Mouse (Mus musculus) heart, embryonic 15.5 days (tissue): ENCODE measurements around the gene Ccdc184. TPM values are rescaled to one million over a fixed set of nuclear protein-coding genes. Genes with fewer than 3 reads are reported as not detected.
A peak's percentile ranks its signal among the peaks of the same experiment; 100 is the strongest.

Experiments used
- ATAC-seq: fragments of 200-750 bp; cut with Nextera tagmentation; replicated peaks from 2 replicates; pipeline ENCODE4 v1.8.0; 2017; ENCODE audit warnings: low read depth, moderate TSS enrichment; ENCODE audit not compliant: insufficient number of reproducible peaks, insufficient read depth, low FRiP score
- H3K27ac ChIP-seq: fragments of 300-500 bp; sonication (generic); 2 replicates; pipeline ENCODE4 v1.5.1; 2015; ENCODE audit warnings: mild to moderate bottlenecking, inconsistent platforms
- H3K27me3 ChIP-seq: fragments of 300-500 bp; sonication (generic); 2 replicates; pipeline ENCODE4 v1.6.1; 2015; ENCODE audit warnings: inconsistent platforms
- H3K36me3 ChIP-seq: fragments of 300-500 bp; sonication (generic); 2 replicates; pipeline ENCODE4 v1.6.1; 2015; ENCODE audit warnings: mild to moderate bottlenecking, inconsistent platforms
- H3K4me1 ChIP-seq: fragments of 300-500 bp; sonication (generic); replicated peaks from 2 replicates; pipeline ENCODE4 v1.6.1; 2015; ENCODE audit warnings: inconsistent platforms
- H3K4me2 ChIP-seq: fragments of 300-500 bp; sonication (generic); 2 replicates; pipeline ENCODE4 v1.6.1; 2015; ENCODE audit warnings: inconsistent platforms, mild to moderate bottlenecking, moderate library complexity
- H3K4me3 ChIP-seq: fragments of 300-500 bp; sonication (generic); 2 replicates; pipeline ENCODE4 v1.5.1; 2015; ENCODE audit warnings: mild to moderate bottlenecking, inconsistent platforms
- H3K9ac ChIP-seq: fragments of 300-500 bp; sonication (generic); 2 replicates; pipeline ENCODE4 v1.6.1; 2015; ENCODE audit warnings: mild to moderate bottlenecking, inconsistent platforms
- H3K9me3 ChIP-seq: fragments of 300-500 bp; sonication (generic); replicated peaks from 2 replicates; pipeline ENCODE4 v1.6.1; 2016; ENCODE audit warnings: inconsistent platforms
- WGBS: fragments of 180-500 bp; shearing (Covaris S2); methylation state at CpG from one replicate; pipeline ENCODE4 v1.1.7; 2015; ENCODE audit warnings: mixed read lengths; 5-methylcytosine and 5-hydroxymethylcytosine counted together
- polyA plus RNA-seq: library from polyadenylated mRNA; unstranded; fragments of >200 nt; fragmentation: Nextera tagmentation; extraction: Ambion mirVana; gene quantifications from 2 replicates; pipeline ENCODE4 v1.2.1, GENCODE M21; 2015

The Ccdc184 gene
- polyA plus RNA-seq, result 1.6 and 1.7 TPM in 2 replicates

DNA sequence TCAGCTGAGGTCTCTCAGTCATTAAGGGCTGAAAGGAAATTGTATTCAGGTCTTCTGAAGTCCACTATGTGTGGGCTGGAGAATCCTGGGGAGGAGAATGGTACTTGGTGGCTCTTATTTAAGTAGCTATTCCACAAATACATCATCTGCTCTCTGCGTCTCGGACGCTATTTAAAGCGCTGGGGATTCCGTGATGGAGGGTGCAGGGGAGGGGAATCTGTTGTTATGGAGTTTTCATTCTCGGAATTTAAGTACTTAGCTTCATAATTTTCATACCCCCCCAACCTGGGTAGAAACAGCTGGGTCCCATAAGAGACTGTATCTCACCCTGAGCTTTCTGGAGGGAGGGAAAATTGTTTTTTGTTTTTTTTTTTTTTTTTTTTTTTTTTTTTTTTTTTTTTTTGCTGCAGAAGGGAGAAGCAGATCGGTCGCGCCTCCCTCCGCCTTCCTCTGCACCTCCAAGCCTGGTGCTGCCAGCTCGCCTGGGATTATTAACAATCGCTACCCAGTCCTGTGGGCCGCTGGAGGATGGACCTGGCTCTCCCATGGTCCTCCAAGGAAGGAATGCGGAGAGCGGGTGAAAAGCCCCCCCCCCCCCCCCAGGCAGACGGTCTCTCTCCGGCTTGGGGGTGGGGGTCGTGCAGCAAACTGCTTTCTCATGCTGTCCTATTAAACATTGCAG, at the start of gene Ccdc184:
Gene Ccdc184, plus strand, starts transcription at position 196 of the 682 bp plus-strand sequence.
- 2% methylated on average over 18 of the region's 18 CpGs for WGBS
- no peak within 1 kb of the TSS for H3K27ac ChIP-seq
- H3K27me3 ChIP-seq, result peaks cover 70% of the 10 kb centered on the region
- peak within 1 kb of the TSS; percentile 56 for H3K4me3 ChIP-seq
- H3K36me3 ChIP-seq, result no peaks in the 10 kb centered on the region
- H3K9ac ChIP-seq, result peak within 1 kb of the TSS; percentile 43
- peak within 1 kb of the TSS; percentile 92 for H3K4me2 ChIP-seq
- peaks cover 22% of the 10 kb centered on the region for H3K4me1 ChIP-seq
- no peak; the same call in 1 of the 2 replicates for ATAC-seq
- H3K9me3 ChIP-seq, result no peaks in the 10 kb centered on the region

DNA sequence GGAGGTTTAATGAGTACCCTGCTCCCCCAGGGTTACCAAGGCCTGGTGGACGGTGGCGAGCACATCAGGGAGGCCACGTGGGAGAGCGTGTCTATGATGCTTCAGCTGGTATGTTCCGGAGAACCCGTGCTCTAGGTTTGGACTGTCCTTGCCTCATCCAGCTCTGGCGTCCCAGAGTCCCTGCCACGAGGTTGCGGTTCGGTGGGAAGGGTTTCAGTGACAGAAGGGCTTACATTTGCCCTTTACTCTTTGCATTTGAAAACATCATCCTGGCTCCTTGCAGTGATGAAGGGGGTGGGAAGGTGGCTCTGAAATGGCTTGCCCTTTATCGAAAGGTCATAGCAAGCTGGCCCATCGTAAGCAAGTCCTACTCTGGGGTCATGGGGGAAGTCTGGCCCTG, 47.6 kb upstream of the Ccdc184 start:
- no peak for ATAC-seq
- no peak overlapping the region for H3K9ac ChIP-seq
- no peak overlapping the region for H3K27ac ChIP-seq
- H3K4me2 ChIP-seq, result no peak overlapping the region
- peaks cover 75% of the 10 kb centered on the region for H3K36me3 ChIP-seq
- H3K4me1 ChIP-seq, result peaks cover 18% of the 10 kb centered on the region
- no peaks in the 10 kb centered on the region for H3K27me3 ChIP-seq
- H3K9me3 ChIP-seq, result no peaks in the 10 kb centered on the region
- no peak overlapping the region for H3K4me3 ChIP-seq
- 84% methylated on average over 12 of the region's 12 CpGs for WGBS

DNA sequence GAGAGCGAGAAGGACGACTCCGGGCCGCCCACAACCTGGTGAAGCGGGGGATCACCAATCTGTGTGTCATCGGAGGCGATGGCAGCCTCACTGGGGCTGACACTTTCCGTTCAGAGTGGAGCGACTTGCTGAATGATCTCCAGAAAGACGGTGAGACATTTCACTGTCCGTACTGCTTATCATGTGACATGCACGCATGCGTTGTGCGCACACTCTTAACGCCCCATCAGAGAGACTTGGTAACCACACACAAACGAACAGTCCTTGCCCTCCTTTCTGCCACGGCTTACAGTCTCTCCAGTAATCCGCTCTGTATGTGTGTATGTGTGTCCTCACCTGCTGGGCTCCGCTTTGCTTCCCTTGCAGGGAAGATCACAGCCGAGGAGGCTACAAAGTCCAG, 46.1 kb upstream of the Ccdc184 start:
- Histone ChIP-seq H3K27ac (no peak overlapping the region), H3K9me3 (no peaks in the 10 kb centered on the region), H3K4me3 (no peak overlapping the region), H3K9ac (no peak overlapping the region), H3K27me3 (no peaks in the 10 kb centered on the region), H3K36me3 (peaks cover 90% of the 10 kb centered on the region), H3K4me2 (no peak overlapping the region), H3K4me1 (peaks cover 5% of the 10 kb centered on the region)
- WGBS, result 94% methylated on average over 20 of the region's 20 CpGs
- ATAC-seq, result no peak

DNA sequence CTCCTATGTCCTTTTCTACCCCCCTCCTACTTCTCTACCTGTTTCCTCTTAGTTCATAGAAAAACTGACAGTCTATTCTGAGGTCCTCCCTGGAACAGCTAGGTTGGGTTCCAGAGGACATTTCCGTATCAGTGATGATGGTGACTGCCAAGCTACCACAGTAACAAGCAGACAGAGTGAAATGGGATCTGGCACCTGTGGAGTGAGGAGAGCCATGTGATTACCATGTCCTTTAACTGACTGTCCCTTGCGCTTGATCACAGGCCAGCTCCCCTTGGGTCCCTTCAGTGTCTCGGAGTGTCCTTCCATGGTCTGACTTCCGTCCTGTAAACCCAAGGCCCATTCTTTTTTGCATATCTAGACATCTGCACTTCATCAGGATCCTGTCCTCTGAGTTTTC, 36.0 kb upstream of the Ccdc184 start:
- Histone ChIP-seq H3K9ac (no peak overlapping the region), H3K36me3 (peaks cover 93% of the 10 kb centered on the region), H3K4me2 (no peak overlapping the region), H3K9me3 (no peaks in the 10 kb centered on the region), H3K27ac (no peak overlapping the region), H3K4me1 (no peaks in the 10 kb centered on the region), H3K4me3 (no peak overlapping the region), H3K27me3 (no peaks in the 10 kb centered on the region)
- ATAC-seq, result no peak
- WGBS, result 84% methylated on average over 4 of the region's 4 CpGs

DNA sequence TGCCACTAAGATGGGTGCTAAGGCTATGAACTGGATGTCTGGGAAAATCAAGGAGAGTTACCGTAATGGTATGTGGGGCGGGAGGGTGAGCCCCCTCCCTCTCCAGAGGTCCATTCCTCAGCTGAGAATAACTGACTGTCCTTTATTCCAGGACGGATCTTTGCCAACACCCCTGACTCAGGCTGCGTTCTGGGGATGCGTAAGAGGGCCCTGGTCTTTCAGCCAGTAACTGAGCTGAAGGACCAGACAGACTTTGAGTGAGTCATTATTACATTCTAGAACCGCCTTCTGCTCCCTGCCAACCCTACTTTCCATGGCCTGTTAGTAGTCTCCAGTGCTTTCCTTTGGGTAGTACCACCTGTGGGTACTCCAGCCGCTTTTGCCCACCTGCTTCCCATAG, 35.5 kb upstream of the Ccdc184 start:
- no peak for ATAC-seq
- Histone ChIP-seq H3K27ac (no peak overlapping the region), H3K4me2 (no peak overlapping the region), H3K4me1 (no peaks in the 10 kb centered on the region), H3K27me3 (no peaks in the 10 kb centered on the region), H3K9me3 (no peaks in the 10 kb centered on the region), H3K4me3 (no peak overlapping the region), H3K9ac (no peak overlapping the region), H3K36me3 (peaks cover 93% of the 10 kb centered on the region)
- WGBS, result 91% methylated on average over 7 of the region's 7 CpGs

DNA sequence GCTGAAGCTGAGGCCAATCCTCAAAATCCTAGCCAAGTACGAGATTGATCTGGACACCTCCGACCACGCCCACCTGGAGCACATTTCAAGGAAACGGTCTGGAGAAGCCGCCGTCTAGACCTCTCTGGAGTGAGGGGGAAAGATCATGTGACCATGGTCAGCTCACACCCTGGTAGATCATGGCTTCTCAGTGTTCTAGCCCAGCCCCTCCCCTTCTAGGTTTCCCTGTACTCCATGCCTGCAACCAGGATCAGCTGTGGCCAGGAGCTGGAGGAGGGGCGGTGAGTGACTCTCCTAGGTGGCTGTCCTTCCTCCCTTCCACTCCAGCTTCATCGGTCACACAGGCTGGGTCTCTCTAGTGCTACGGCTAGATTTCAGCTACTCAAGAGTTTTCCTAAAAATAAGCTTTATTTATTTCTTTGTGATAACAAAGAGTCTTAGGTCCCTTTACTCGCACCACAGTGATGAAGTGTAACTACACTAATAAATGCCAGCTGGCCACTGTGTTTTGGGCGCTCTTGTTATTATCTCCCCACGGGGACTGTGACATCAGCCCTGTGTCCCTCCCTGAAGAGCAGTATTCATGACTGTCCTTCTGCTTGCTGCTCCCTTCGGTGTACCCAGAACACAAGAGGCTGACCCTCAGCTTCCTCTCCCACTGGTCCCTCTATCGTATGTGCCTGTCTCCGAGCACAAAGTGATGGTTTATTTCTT, 34.9 kb upstream of the Ccdc184 start:
- no peak for ATAC-seq
- Histone ChIP-seq H3K27me3 (no peaks in the 10 kb centered on the region), H3K4me1 (no peaks in the 10 kb centered on the region), H3K27ac (no peak overlapping the region), H3K4me3 (no peak overlapping the region), H3K9ac (no peak overlapping the region), H3K4me2 (no peak overlapping the region), H3K9me3 (no peaks in the 10 kb centered on the region), H3K36me3 (peaks cover 93% of the 10 kb centered on the region)
- 74% methylated on average over 15 of the region's 15 CpGs for WGBS

DNA sequence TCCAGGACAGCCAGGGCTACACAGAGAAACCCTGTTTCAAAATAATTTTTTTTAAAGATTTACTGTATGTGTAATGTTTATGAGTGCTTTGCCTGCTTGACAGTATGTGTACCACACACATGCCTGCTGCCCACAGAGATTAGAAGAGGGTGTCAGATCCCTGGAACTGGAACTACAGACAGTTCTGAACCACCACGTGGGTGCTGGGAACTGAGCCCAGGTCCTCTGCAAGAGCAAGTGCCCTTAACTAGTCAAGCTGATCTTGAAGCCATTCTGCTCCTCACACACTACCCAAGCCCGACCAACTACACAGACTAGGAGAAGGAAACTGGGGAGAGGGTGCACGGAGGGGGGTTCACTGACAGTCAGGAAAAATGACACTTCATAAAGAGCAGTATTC, 33.5 kb upstream of the Ccdc184 start:
- no peak overlapping the region for H3K4me2 ChIP-seq
- H3K9ac ChIP-seq, result no peak overlapping the region
- H3K4me3 ChIP-seq, result no peak overlapping the region
- H3K9me3 ChIP-seq, result no peaks in the 10 kb centered on the region
- H3K36me3 ChIP-seq, result peaks cover 90% of the 10 kb centered on the region
- ATAC-seq, result no peak
- no peaks in the 10 kb centered on the region for H3K4me1 ChIP-seq
- 93% methylated on average over 3 of the region's 3 CpGs for WGBS
- no peaks in the 10 kb centered on the region for H3K27me3 ChIP-seq
- H3K27ac ChIP-seq, result no peak overlapping the region

DNA sequence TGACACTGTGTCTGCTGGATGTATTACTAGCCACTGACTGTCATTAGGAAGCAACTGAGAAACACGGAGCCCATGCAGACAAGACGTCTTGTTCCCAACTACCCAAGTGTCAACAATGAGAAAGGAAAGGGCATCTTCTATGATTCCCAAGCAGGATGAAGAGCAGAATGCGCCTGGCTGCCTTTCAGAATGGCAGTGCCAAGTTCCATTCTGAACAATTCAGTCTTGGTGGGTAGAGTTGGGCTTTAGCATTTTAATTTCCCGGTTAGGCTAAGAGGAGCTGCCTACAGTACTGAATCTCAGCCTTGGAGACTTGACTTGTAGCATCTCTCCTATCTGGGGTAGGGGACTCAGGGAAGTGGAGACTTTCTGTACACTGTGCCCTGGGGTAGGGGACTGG, 32.9 kb upstream of the Ccdc184 start:
- 93% methylated on average over 4 of the region's 4 CpGs for WGBS
- no peak for ATAC-seq

DNA sequence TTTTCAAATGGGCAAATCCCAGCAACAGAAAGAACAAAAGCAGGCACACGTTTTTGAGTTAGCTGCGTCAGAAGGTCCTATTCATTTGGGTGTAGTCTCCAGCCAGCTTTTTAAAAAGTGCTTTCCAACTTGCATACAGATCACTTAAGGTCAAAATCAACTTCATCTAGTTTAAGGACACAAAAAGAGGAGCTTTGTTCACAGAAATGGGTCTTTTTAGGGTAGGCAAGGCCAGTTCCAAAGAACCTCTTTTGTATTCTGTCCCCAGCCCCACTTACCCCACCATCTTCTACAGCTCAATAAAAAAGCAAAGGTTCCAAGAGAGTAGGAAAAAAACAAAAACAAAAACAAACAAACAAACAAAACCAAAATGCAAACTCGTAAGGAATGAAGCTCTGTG, 32.3 kb upstream of the Ccdc184 start:
- Histone ChIP-seq H3K9me3 (no peaks in the 10 kb centered on the region), H3K4me3 (no peak overlapping the region), H3K27ac (no peak overlapping the region), H3K36me3 (peaks cover 90% of the 10 kb centered on the region), H3K4me2 (no peak overlapping the region), H3K27me3 (no peaks in the 10 kb centered on the region), H3K9ac (no peak overlapping the region), H3K4me1 (0 out of 2 replicates have a peak, but pooled peaks cover 2% of the 10 kb centered on the region)
- WGBS, result 79% methylated on average over 3 of the region's 3 CpGs
- ATAC-seq, result no peak

More for the DNA sequence above, 32.9 kb upstream of the Ccdc184 start:
- no peak overlapping the region for H3K9ac ChIP-seq
- H3K4me3 ChIP-seq, result no peak overlapping the region
- H3K36me3 ChIP-seq, result peaks cover 89% of the 10 kb centered on the region
- no peaks in the 10 kb centered on the region for H3K9me3 ChIP-seq
- H3K4me2 ChIP-seq, result no peak overlapping the region
- no peaks in the 10 kb centered on the region for H3K4me1 ChIP-seq
- no peak overlapping the region for H3K27ac ChIP-seq
- no peaks in the 10 kb centered on the region for H3K27me3 ChIP-seq

DNA sequence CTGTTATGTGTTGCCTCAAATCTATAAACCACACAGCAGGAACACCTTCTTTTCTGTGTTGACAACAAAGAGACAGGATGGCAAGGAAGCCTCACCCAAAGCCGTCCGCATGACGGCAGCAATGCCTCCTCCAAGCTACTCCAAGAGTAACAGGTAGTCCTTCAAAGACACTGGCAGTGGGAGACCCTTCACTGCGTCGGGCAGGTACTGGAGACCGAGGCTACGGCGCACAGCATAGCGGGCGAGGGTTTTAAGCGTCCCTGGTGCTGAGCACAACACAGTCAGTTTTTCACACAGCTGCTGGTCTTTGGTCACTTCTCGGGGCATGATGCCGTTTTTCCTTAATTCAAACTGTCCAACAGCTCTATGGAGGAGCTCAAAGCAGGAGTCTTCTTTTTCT, 31.3 kb upstream of the Ccdc184 start:
- H3K36me3 ChIP-seq, result peaks cover 90% of the 10 kb centered on the region
- H3K4me1 ChIP-seq, result 0 out of 2 replicates have a peak, but pooled peaks cover 2% of the 10 kb centered on the region
- H3K27me3 ChIP-seq, result no peaks in the 10 kb centered on the region
- WGBS, result 93% methylated on average over 13 of the region's 13 CpGs
- no peak overlapping the region for H3K27ac ChIP-seq
- no peak overlapping the region for H3K4me3 ChIP-seq
- no peak overlapping the region for H3K4me2 ChIP-seq
- no peak overlapping the region for H3K9ac ChIP-seq
- ATAC-seq, result no peak
- H3K9me3 ChIP-seq, result no peaks in the 10 kb centered on the region

DNA sequence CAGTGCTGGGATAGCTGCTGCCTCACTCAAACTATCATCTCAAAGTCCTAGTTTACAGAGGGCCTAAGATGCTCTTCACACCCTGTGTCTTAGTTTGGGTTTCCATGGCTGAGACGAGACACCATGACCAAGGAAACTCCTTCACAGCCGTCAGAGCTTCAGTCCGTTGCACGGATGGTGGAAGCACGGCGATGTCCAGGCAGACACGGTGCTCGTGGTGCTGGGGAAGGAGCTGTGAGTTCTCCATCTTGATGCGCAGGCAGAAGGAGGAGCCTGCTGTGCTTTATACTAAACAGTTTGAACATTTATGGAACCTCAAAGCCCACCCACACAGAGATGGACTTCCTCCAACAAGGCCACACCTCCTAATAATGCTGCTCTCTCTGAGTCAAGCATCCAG, 30.1 kb upstream of the Ccdc184 start:
- Histone ChIP-seq H3K27me3 (no peaks in the 10 kb centered on the region), H3K9ac (no peak overlapping the region), H3K4me2 (no peak overlapping the region), H3K9me3 (no peaks in the 10 kb centered on the region), H3K36me3 (peaks cover 91% of the 10 kb centered on the region), H3K4me1 (0 out of 2 replicates have a peak, but pooled peaks cover 2% of the 10 kb centered on the region), H3K27ac (no peak overlapping the region), H3K4me3 (no peak overlapping the region)
- 88% methylated on average over 9 of the region's 9 CpGs for WGBS
- ATAC-seq, result no peak

DNA sequence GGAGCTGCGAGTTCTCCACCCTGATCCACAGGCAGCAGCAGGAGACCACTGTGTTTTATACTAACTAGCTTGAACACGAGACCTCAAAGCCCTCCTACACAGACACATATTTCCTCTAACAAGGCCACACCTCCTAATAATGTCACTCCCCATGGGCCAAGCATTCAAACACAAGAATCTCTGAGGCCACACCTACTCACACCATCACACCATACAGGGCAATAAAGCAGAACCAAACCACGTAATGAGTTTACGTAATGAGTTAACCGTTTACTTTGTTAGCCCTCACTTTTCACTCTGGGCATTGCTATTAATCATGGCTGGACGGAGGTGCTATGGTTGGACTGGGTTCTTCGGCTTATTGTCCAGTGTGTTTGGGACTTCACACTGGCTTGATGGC, 27.2 kb upstream of the Ccdc184 start:
- Histone ChIP-seq H3K4me1 (peaks cover 10% of the 10 kb centered on the region), H3K4me3 (no peak overlapping the region), H3K27me3 (no peaks in the 10 kb centered on the region), H3K9ac (no peak overlapping the region), H3K36me3 (peaks cover 71% of the 10 kb centered on the region), H3K9me3 (no peaks in the 10 kb centered on the region), H3K27ac (no peak overlapping the region), H3K4me2 (no peak overlapping the region)
- 85% methylated on average over 7 of the region's 7 CpGs for WGBS
- ATAC-seq, result no peak
